ENCODE assay signal across 15 mouse cellular contexts in the genomic region with DNA sequence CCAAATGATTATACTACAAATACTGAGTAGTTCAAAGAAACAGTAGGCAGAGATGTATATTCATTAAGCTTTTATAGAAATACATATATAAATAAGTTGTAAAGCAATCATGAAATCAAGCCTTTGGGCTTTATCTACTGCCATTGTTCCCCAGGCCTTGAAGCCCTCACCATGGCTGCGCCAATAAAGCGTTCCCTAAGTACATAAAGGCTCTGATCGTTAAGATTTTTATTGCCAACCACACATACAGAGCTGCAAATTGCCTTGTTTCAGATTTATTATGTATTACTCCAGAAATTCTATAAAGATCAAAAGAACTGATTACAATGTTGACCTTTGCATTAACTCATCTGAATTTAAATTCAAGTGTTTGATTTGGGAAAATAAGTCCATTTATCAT.
"Had no signal": no experiment of that assay in that cellular context is flagged by ENCODE, and none has a peak within 500 bp of the region (broad histone marks: within the 10 kb centered on the region; RNA-seq: fewer than 3 reads in every experiment).

No protein-coding gene starts in this region.

- H3K4me1 ChIP-seq: liver, embryonic 15.5 days; lung, embryonic 15.5 days; neural tube, embryonic 12.5 days had no signal

- DNase-seq: liver, postnatal 0 days; lung, adult 2 months; lung, postnatal 14 days; lung, postnatal 36 days; right cerebral cortex, postnatal 14 days; thymus, adult 18-20 months; thymus, postnatal 14 days; thymus, postnatal 36 days had no signal

- H3K9ac ChIP-seq: liver, embryonic 15.5 days; liver, postnatal 0 days; lung, embryonic 15.5 days; midbrain, embryonic 13.5 days; midbrain, embryonic 15.5 days; neural tube, embryonic 12.5 days had no signal

- H3K36me3 ChIP-seq: liver, embryonic 15.5 days; lung, embryonic 15.5 days; midbrain, embryonic 13.5 days; midbrain, embryonic 15.5 days; neural tube, embryonic 12.5 days had no signal

- H3K9me3 ChIP-seq: liver, embryonic 15.5 days; lung, embryonic 15.5 days; midbrain, embryonic 13.5 days; midbrain, embryonic 15.5 days; neural tube, embryonic 12.5 days had no signal

- H3K27me3 ChIP-seq: liver, embryonic 15.5 days; lung, embryonic 15.5 days; midbrain, embryonic 13.5 days; midbrain, embryonic 15.5 days; neural tube, embryonic 12.5 days had no signal

- ATAC-seq: liver, postnatal 0 days; lung, postnatal 0 days; midbrain, embryonic 13.5 days; midbrain, embryonic 15.5 days had no signal

- H3K4me3 ChIP-seq: liver, embryonic 15.5 days; lung, embryonic 15.5 days; midbrain, embryonic 13.5 days; midbrain, embryonic 15.5 days; neural tube, embryonic 12.5 days had no signal

- H3K4me2 ChIP-seq: liver, embryonic 15.5 days; lung, embryonic 15.5 days; midbrain, embryonic 11.5 days; midbrain, embryonic 13.5 days; midbrain, embryonic 15.5 days; neural tube, embryonic 12.5 days had no signal

- H3K27ac ChIP-seq: liver, embryonic 15.5 days; lung, embryonic 15.5 days; midbrain, embryonic 13.5 days; midbrain, embryonic 15.5 days; neural tube, embryonic 12.5 days had no signal
